Mouse (Mus musculus) kidney, postnatal 10 days (tissue): ENCODE measurements around the gene Ciz1.
"Not testable (repeated sequence)": the region's sequence is repeated elsewhere in the genome, so short reads cannot be mapped to it uniquely, and the experiment has no call there.

Source experiments
- DNase-seq: peaks from one replicate; pipeline ENCODE4 v3.0.0; 2021; ENCODE audit warnings: mixed read lengths

Ciz1 gene

GRCm38 (mm10) chr2:32347019-32347418 is 5.1 kb upstream of the Ciz1 start:
- DNase-seq, result no peak

GRCm38 (mm10) chr2:32348311-32348710 is 3.8 kb upstream of the Ciz1 start:
- no peak for DNase-seq

GRCm38 (mm10) chr2:32349625-32350255 is 2.4 kb upstream of the Ciz1 start:
- no peak for DNase-seq

GRCm38 (mm10) chr2:32350471-32351051 is 1.6 kb upstream of the Ciz1 start:
- DNase-seq, result no peak

- no peak for DNase-seq
Measured at GRCm38 (mm10) chr2:32351471-32351961, 611 bp upstream of the Ciz1 start.

- DNase-seq, result peak; percentile 94
Measured at GRCm38 (mm10) chr2:32353007-32353542, 948 bp downstream of the Ciz1 start, which contains the start of gene Dnm1. Gene Dnm1, minus strand, starts transcription at chr2:32353338.

GRCm38 (mm10) chr2:32353836-32354235 is 1.7 kb downstream of the Ciz1 start:
- DNase-seq, result no peak

GRCm38 (mm10) chr2:32354336-32354895 is 2.3 kb downstream of the Ciz1 start:
- no peak for DNase-seq

- DNase-seq, result no peak
Measured at GRCm38 (mm10) chr2:32356216-32356615, 4.1 kb downstream of the Ciz1 start.

- DNase-seq, result no peak
Measured at GRCm38 (mm10) chr2:32357710-32358109, 5.6 kb downstream of the Ciz1 start.

GRCm38 (mm10) chr2:32358381-32358780 is 6.3 kb downstream of the Ciz1 start:
- DNase-seq, result no peak

GRCm38 (mm10) chr2:32360741-32361140 is 8.6 kb downstream of the Ciz1 start:
- DNase-seq, result peak; percentile 89

- DNase-seq, result peak; percentile 84
Measured at GRCm38 (mm10) chr2:32361437-32361836, 9.3 kb downstream of the Ciz1 start.

- DNase-seq, result not testable (repeated sequence)
Measured at GRCm38 (mm10) chr2:32362274-32362673, 10.1 kb downstream of the Ciz1 start.

- DNase-seq, result peak; percentile 94
Measured at GRCm38 (mm10) chr2:32362817-32363340, 10.8 kb downstream of the Ciz1 start.

GRCm38 (mm10) chr2:32363376-32364106 is 11.4 kb downstream of the Ciz1 start:
- peak; percentile 65 for DNase-seq

- no peak for DNase-seq
Measured at GRCm38 (mm10) chr2:32364121-32364520, 12.0 kb downstream of the Ciz1 start.

- DNase-seq, result no peak
Measured at GRCm38 (mm10) chr2:32367315-32367714, 15.2 kb downstream of the Ciz1 start.

- no peak for DNase-seq
Measured at GRCm38 (mm10) chr2:32374191-32374590, 22.1 kb downstream of the Ciz1 start.

GRCm38 (mm10) chr2:32375317-32375940 is 23.3 kb downstream of the Ciz1 start:
- no peak for DNase-seq

GRCm38 (mm10) chr2:32376963-32377362 is 24.8 kb downstream of the Ciz1 start:
- no peak for DNase-seq

GRCm38 (mm10) chr2:32380001-32380500 is 27.9 kb downstream of the Ciz1 start:
- DNase-seq, result no peak
